Mouse (Mus musculus): ENCODE measurements around the gene Suclg1.

- TF ChIP-seq POLR2A (IDR thresholded peaks at IDR 0.05; ENCODE audit: borderline replicate concordance, control insufficient read depth, low read depth, low read length) (no peak), CTCF (IDR thresholded peaks at IDR 0.05; ENCODE audit: control insufficient read depth, insufficient read depth, low read length) (no peak)
Observed at GRCm38 (mm10) chr6:73279681-73280080, 31.5 kb downstream of the Suclg1 start.

Measured in bone marrow, adult 2 months (tissue).